Mouse (Mus musculus) E14TG2a.4 (cell line): ENCODE data around the gene Parm1.

Source experiments
- CTCF ChIP-seq: conservative IDR thresholded peaks from 2 replicates; pipeline ENCODE4 v1.5.1; 2014; ENCODE audit warnings: low read length
- NANOG ChIP-seq: IDR thresholded peaks from 2 replicates; pipeline ENCODE4 v1.6.1; 2014; ENCODE audit warnings: borderline replicate concordance, low read length, mixed read lengths
- POU5F1 ChIP-seq: IDR thresholded peaks from 2 replicates; pipeline ENCODE4 v1.6.1; 2014; ENCODE audit warnings: low read length, borderline replicate concordance

DNA sequence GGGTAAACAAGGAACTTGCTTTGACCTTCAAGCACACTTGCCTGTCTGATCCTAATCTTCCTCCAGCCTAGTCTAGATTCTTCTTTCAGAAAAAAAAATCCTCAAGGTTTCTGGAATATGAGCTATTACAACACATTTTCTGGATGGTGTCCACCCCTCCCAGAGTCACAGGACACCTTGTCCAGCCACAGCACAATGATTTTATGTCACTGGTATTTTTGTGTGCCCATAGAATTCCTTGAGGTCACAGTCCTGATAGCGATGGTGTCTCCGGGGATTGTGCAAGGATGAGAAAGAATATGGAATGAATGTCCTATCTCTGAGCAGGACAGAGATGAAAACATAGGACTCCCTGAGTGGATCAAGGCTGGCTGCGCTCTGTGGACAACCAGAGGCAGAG is 48.0 kb downstream of the Parm1 start:
- TF ChIP-seq CTCF (no peak), POU5F1 (no peak), NANOG (no peak)
